Mouse (Mus musculus): ENCODE measurements around the gene Adrm1.

- TF ChIP-seq CTCF (IDR thresholded peaks at IDR 0.05; ENCODE audit: low read depth, low read length) (0 out of 2 replicates have a peak, but pooled peaks have one; percentile 13), POLR2A (IDR thresholded peaks at IDR 0.05; ENCODE audit: extremely low read depth, insufficient read depth, low read length) (no peak)
Measured at GRCm38 (mm10) chr2:180222250-180222649, 51.0 kb downstream of the Adrm1 start.

Measured in liver, adult 2 months (tissue).